Mouse (Mus musculus): ENCODE results near the gene Sec31a.

DNA sequence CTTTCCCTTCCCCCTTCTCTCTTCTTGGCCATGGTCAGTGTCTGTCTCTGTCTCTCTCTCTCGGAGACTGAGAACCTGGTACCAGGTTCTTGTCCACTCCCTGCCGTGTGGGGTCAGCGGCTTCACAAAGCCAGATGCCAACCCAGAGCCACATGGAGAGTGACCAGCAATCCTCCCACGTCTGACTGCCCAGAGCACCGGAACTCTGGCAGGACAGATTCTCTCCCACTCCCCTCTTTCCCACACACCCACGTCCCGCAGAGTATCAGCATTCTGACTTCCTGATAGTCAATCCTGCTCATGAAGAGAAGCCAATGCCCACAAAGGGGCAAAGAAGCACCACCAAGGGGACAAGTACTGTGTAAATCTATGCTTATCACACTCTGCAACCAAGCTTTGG lies 7.6 kb upstream of the Sec31a start:
- TF ChIP-seq CTCF (IDR thresholded peaks at IDR 0.05; ENCODE audit: low read depth) (no peak), EP300 (IDR thresholded peaks at IDR 0.05; ENCODE audit: low read depth) (no peak)

Data from liver, embryonic 14.5 days (tissue).